Mouse (Mus musculus) thymus, adult 2 months (tissue): ENCODE results near the gene Schip1. TPM values are rescaled to one million over a fixed set of nuclear protein-coding genes. Genes with fewer than 3 reads are reported as not detected.

Experiments
- DNase-seq: peaks from one replicate; pipeline ENCODE4 v3.0.0; 2021
- H3K27ac ChIP-seq: fragments of 200-500 bp; 2 replicates; pipeline ENCODE4 v1.5.1; 2012; ENCODE audit warnings: low read length, control low read depth; ENCODE audit not compliant: control insufficient read depth, insufficient read depth
- H3K27me3 ChIP-seq: fragments of 200-500 bp; 2 replicates; pipeline ENCODE4 v1.6.1; 2012; ENCODE audit warnings: mild to moderate bottlenecking, low read length, moderate library complexity, mixed read lengths; ENCODE audit not compliant: control insufficient read depth, insufficient read depth
- H3K36me3 ChIP-seq: fragments of 200-500 bp; 2 replicates; pipeline ENCODE4 v1.6.1; 2012; ENCODE audit warnings: mild to moderate bottlenecking, low read length, moderate library complexity; ENCODE audit not compliant: control insufficient read depth, insufficient read depth
- H3K4me1 ChIP-seq: fragments of 200-500 bp; replicated peaks from 2 replicates; pipeline ENCODE4 v1.6.1; 2012; ENCODE audit warnings: low read length; ENCODE audit not compliant: control insufficient read depth, insufficient read depth
- H3K4me3 ChIP-seq: fragments of 200-500 bp; 2 replicates; pipeline ENCODE4 v1.5.1; 2012; ENCODE audit warnings: mild to moderate bottlenecking, low read length, control low read depth, moderate library complexity; ENCODE audit not compliant: control insufficient read depth, insufficient read depth
- CTCF ChIP-seq: fragments of 200-500 bp; IDR thresholded peaks from 2 replicates; pipeline ENCODE4 v1.5.1; 2012; ENCODE audit warnings: mild to moderate bottlenecking, control low read depth, low read length, moderate library complexity, borderline replicate concordance; ENCODE audit not compliant: control insufficient read depth, poor library complexity, insufficient read depth; ENCODE audit errors: extremely low read depth
- POLR2A ChIP-seq: fragments of 200-500 bp; IDR thresholded peaks from 2 replicates; pipeline ENCODE4 v1.6.1; 2012; ENCODE audit warnings: mild to moderate bottlenecking, low read length, control low read depth, moderate library complexity; ENCODE audit not compliant: control insufficient read depth, poor library complexity, insufficient read depth; ENCODE audit errors: extremely low read depth
- WGBS: fragments of 180-500 bp; shearing (Covaris S2); methylation state at CpG from one replicate; pipeline ENCODE4 v1.1.7; 2018; 5-methylcytosine and 5-hydroxymethylcytosine counted together
- polyA plus RNA-seq: library from polyadenylated mRNA; depleted of rRNA; stranded (reverse); fragments of >200 nt; gene quantifications from 2 replicates; pipeline ENCODE4 v1.2.3, GENCODE M21; 2012

The Schip1 gene
- polyA plus RNA-seq, 1 experiment, result 3.2 TPM

DNA sequence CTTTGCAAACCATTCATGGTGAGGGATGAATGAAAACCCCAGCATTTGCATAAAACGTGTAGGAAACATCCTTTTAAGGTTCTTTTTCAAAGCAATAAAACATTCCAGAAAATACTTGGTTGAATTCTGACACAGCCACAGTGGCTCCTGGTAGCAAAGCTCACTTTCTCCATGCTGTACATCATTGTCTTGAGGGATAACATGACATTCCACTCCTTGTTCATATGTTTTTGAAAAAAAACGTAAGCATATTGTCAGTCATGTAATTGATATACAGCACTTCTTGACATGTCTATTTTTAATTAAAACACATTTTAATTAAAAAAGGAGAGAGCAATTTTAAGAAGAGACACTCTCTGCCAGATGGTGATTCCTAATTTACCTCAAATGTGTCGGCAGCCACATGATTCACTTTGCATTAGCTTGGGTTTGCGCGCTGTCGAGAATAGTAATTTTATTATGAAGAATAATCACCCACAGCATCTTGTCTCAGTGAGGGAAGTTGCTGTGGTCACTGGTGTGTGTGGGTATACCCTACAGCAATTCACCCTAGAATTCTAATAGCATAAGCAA lies 61.8 kb downstream of the Schip1 start:
- no peaks in the 10 kb centered on the region for H3K27me3 ChIP-seq
- TF ChIP-seq CTCF, result no peak
- no peak for TF ChIP-seq POLR2A
- H3K4me1 ChIP-seq, result no peaks in the 10 kb centered on the region
- 73% methylated on average over 6 of the region's 6 CpGs for WGBS
- no peak overlapping the region for H3K27ac ChIP-seq
- DNase-seq, result no peak
- H3K36me3 ChIP-seq, result no peaks in the 10 kb centered on the region
- H3K4me3 ChIP-seq, result no peak overlapping the region

DNA sequence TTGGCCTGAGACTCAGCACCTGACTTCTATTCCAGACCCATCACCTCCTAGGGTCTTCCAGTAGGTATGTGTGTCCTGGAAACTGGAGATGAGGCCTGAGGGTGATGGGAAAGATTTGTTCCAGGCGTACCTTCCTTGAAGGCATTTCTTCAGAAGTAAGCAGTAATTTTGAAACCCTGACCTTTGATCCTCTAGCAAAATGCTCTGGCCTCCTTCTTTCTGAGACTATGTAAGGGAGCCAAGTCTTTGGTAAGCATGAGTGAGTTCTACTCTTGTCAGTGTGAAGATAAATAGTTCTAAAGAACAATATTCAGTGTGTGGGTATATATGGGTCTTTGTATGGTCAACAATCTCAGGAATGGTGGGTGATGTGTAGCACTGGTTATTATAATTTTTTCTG lies 65.8 kb downstream of the Schip1 start:
- 89% methylated on average over 1 of the region's 1 CpGs for WGBS
- Histone ChIP-seq H3K27ac (no peak overlapping the region), H3K27me3 (no peaks in the 10 kb centered on the region), H3K4me3 (no peak overlapping the region), H3K36me3 (no peaks in the 10 kb centered on the region), H3K4me1 (no peaks in the 10 kb centered on the region)
- TF ChIP-seq CTCF, result no peak
- no peak for DNase-seq

DNA sequence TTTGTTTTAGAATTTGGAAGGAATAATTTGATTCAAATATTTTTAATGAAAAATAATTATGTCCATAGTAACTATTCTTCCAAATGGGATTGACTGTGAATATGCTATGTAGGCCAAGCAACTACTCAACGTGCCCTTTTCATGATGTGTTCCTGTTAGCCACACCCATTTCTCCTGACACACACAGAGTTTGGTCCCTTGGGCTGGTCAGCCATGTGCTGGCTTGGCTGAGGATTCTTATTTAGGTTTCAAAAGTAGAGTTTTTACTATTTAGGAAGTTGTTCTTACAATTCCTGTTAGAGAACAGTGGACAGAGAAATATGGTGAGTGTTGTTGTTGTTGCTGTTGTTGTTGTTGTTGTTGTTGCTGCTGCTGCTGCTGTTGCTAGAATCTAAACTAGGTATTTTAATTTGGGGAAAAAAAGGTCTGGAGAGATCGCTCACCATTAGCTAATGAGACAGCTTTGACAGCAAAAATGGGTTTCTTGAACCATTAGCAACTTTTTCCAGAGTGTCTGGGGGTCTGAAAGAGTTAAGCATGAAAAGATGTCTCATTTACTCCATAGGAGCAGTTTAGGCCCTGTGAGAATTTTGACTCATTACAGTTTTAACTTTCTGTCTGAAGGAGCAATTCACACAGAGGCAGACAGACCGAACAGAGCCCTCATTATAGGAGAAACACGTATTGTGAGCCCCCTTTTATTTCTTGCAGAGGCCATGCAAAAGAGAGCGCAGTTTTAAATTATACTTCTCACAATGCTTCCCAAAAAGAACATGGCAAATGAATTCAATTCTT lies 74.4 kb downstream of the Schip1 start:
- Histone ChIP-seq H3K4me3 (no peak overlapping the region), H3K27ac (no peak overlapping the region), H3K36me3 (no peaks in the 10 kb centered on the region), H3K27me3 (no peaks in the 10 kb centered on the region), H3K4me1 (no peaks in the 10 kb centered on the region)
- TF ChIP-seq CTCF (no peak), POLR2A (no peak)
- DNase-seq, result no peak
- WGBS, result 90% methylated on average over 5 of the region's 5 CpGs

DNA sequence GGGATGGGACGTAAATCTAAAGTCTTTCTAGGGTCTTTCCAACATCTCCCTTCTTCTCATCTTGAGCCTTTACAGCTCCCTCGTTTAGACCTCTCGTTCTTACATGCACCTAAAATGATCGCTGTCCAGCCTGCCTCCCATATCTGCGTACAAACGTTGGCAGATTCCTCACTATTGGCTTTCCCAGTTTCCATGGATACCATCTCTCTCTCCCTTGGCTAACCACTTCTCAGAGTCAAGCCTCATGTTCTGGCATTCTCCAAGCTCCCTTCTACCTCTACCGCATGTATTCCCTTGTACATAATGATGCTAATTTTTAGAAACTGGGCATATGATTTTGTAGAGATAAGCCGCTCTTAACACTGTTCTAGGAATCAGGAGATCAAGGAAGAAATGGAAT lies 86.1 kb downstream of the Schip1 start:
- H3K36me3 ChIP-seq, result no peaks in the 10 kb centered on the region
- H3K4me3 ChIP-seq, result no peak overlapping the region
- TF ChIP-seq CTCF, result no peak
- 92% methylated on average over 8 of the region's 8 CpGs for WGBS
- no peaks in the 10 kb centered on the region for H3K27me3 ChIP-seq
- no peak for DNase-seq
- no peaks in the 10 kb centered on the region for H3K4me1 ChIP-seq
- no peak overlapping the region for H3K27ac ChIP-seq

DNA sequence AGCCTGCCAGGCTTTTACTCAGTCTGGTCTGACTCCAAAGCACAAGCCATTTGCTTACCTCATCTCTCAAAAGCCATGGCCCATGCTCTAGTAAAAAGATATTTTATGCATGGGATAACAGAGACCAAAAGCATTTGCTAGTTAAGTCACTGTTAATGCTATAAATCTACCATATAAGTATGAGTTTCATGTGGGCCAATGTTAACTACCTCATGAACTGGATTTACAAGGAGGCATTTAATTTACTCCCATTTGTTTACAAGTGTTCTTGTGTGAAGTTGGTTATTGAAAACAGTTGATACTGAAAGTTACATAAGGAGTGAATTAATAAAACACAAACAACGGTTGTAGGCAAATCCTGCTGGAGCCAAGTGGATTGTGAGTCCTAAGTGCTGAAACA lies 95.6 kb downstream of the Schip1 start:
- Histone ChIP-seq H3K4me1 (no peaks in the 10 kb centered on the region), H3K36me3 (no peaks in the 10 kb centered on the region), H3K4me3 (no peak overlapping the region), H3K27me3 (no peaks in the 10 kb centered on the region), H3K27ac (no peak overlapping the region)
- TF ChIP-seq POLR2A, result no peak
- TF ChIP-seq CTCF, result no peak
- no peak for DNase-seq
- WGBS, result 78% methylated on average over 1 of the region's 1 CpGs

DNA sequence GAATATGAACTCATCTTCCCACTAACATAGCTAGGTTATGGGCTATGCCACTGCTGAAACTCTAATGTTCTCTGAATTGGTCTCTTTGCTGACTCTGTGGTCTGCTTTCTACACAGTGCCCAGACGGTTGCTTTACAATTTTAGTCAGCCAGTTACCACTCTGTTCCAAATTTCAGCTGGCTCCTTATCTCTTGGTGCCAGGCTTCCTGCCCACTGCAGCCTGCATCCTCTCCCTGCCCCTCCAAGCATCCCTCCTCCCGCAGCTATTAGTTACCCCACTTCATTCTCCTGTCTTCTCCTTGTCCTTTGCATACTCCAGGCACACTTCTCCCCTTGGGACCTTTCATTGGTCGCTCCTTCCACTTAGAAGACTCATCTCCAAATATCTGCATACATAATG lies 96.2 kb downstream of the Schip1 start:
- no peak for TF ChIP-seq POLR2A
- no peak for TF ChIP-seq CTCF
- H3K27me3 ChIP-seq, result no peaks in the 10 kb centered on the region
- DNase-seq, result no peak
- H3K27ac ChIP-seq, result no peak overlapping the region
- 28% methylated on average over 3 of the region's 3 CpGs for WGBS
- H3K4me1 ChIP-seq, result no peaks in the 10 kb centered on the region
- no peak overlapping the region for H3K4me3 ChIP-seq
- no peaks in the 10 kb centered on the region for H3K36me3 ChIP-seq

DNA sequence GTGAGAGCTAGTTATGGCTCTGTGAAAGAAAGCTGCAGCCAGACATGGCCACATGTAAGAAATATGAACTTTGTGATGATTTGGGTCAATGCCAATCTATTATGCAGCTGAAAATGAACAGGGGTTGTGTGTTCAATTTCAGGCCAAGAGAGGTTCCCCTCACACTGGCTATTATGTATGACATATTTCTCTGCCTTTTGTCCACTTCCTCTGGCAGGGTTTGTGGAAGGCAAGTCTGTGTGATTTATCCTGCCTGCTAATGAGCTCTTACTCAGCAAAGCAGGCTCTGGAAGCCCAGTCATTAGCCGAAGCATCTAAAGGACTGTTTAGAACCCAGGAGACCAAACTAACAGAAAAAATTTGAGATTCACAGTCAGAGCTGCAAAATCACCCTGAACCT lies 113.6 kb downstream of the Schip1 start:
- no peak for DNase-seq
- TF ChIP-seq POLR2A (no peak), CTCF (no peak)
- Histone ChIP-seq H3K27me3 (no peaks in the 10 kb centered on the region), H3K27ac (no peak overlapping the region), H3K36me3 (no peaks in the 10 kb centered on the region), H3K4me3 (no peak overlapping the region), H3K4me1 (no peaks in the 10 kb centered on the region)
- WGBS, result 73% methylated on average over 1 of the region's 1 CpGs
